Mouse (Mus musculus) left cerebral cortex, postnatal 25 days (tissue): ENCODE data around the gene Spata32. TPM values are rescaled to one million over a fixed set of nuclear protein-coding genes. Genes with fewer than 3 reads are reported as not detected.

Experiments used
- DNase-seq, 2 experiments: peaks; one replicate each; pipeline ENCODE4 v3.0.0; 2022; ENCODE audit warnings: low spot score in 2 of 2, mixed read lengths in 1 of 2
- intact Hi-C: fragments of 180-260 bp; cut with DNase I; formaldehyde crosslinking; loops from one replicate; pipeline ENCODE4 v1.15.1; 2025
- total RNA-seq, 2 experiments: library from RNA; stranded (reverse); gene quantifications; 2 replicates each; pipeline ENCODE4 v1.2.3; 2021

Gene Spata32
- 1 to 10 TPM; 1.3 to 1.4 TPM for total RNA-seq

- peak; percentile 67 to 80 for DNase-seq
- intact Hi-C loops, result loop anchor here (2.0 kb wide), 1 partner anchor 19 kb away; no protein-coding TSS in a partner anchor
Observed at GRCm38 (mm10) chr11:103217790-103218516, at the start of gene Spata32. Gene Spata32, minus strand, starts transcription at chr11:103218432.

GRCm38 (mm10) chr11:103267346-103268219 lies 49.4 kb upstream of the Spata32 start, which contains the start of gene Map3k14:
Gene Map3k14, minus strand, starts transcription at chr11:103267472.
- intact Hi-C loops, result loop anchor here (2.0 to 5.0 kb wide), 4 partner anchors 35 to 150 kb away; partner anchors contain the start of genes Fmnl1 and Hexim1

GRCm38 (mm10) chr11:103266729-103267345 lies 48.6 kb upstream of the Spata32 start:
- intact Hi-C loops, result loop anchor here (2.0 to 5.0 kb wide), 4 partner anchors 34 to 150 kb away; partner anchors contain the start of genes Fmnl1 and Hexim1
- DNase-seq, result no peak

More at GRCm38 (mm10) chr11:103267346-103268219, 49.4 kb upstream of the Spata32 start, which contains the start of gene Map3k14:
- peak; percentile 98 to 100 for DNase-seq

- intact Hi-C loops, result loop anchor here (2.0 to 5.0 kb wide), 4 partner anchors 33 to 149 kb away; partner anchors contain the start of genes Fmnl1 and Hexim1
- no peak for DNase-seq
Observed at GRCm38 (mm10) chr11:103265856-103266255, 47.6 kb upstream of the Spata32 start.

- no peak for DNase-seq
- intact Hi-C loops, result loop anchor here (5.0 kb wide), 2 partner anchors 62 to 148 kb away; partner anchors contain the start of gene Hexim1
Observed at GRCm38 (mm10) chr11:103265211-103265610, 47.0 kb upstream of the Spata32 start.

- intact Hi-C loops, result loop anchor here (5.0 kb wide), 2 partner anchors 63 to 147 kb away; partner anchors contain the start of gene Hexim1
Observed at GRCm38 (mm10) chr11:103264427-103265005, 46.3 kb upstream of the Spata32 start.

GRCm38 (mm10) chr11:103263551-103263950 lies 45.3 kb upstream of the Spata32 start:
- DNase-seq, result no peak
- intact Hi-C loops, result no loop called here

More at GRCm38 (mm10) chr11:103264427-103265005, 46.3 kb upstream of the Spata32 start:
- no peak for DNase-seq

- DNase-seq, result no peak
- intact Hi-C loops, result no loop called here
Observed at GRCm38 (mm10) chr11:103262412-103263267, 44.4 kb upstream of the Spata32 start.

GRCm38 (mm10) chr11:103261671-103262411 lies 43.6 kb upstream of the Spata32 start:
- intact Hi-C loops, result no loop called here
- no peak for DNase-seq

GRCm38 (mm10) chr11:103260515-103261192 lies 42.4 kb upstream of the Spata32 start:
- intact Hi-C loops, result no loop called here
- no peak for DNase-seq

GRCm38 (mm10) chr11:103260034-103260433 lies 41.8 kb upstream of the Spata32 start:
- no peak for DNase-seq
- intact Hi-C loops, result no loop called here

GRCm38 (mm10) chr11:103257938-103258481 lies 39.8 kb upstream of the Spata32 start:
- no peak for DNase-seq
- intact Hi-C loops, result no loop called here

GRCm38 (mm10) chr11:103253605-103254004 lies 35.4 kb upstream of the Spata32 start:
- intact Hi-C loops, result no loop called here
- no peak for DNase-seq

- no peak for DNase-seq
Observed at GRCm38 (mm10) chr11:103252380-103252779, 34.1 kb upstream of the Spata32 start.

GRCm38 (mm10) chr11:103250324-103250723 lies 32.1 kb upstream of the Spata32 start:
- no peak for DNase-seq
- intact Hi-C loops, result no loop called here

More at GRCm38 (mm10) chr11:103252380-103252779, 34.1 kb upstream of the Spata32 start:
- intact Hi-C loops, result no loop called here

GRCm38 (mm10) chr11:103249509-103249908 lies 31.3 kb upstream of the Spata32 start:
- no peak for DNase-seq
- intact Hi-C loops, result no loop called here

GRCm38 (mm10) chr11:103248837-103249236 lies 30.6 kb upstream of the Spata32 start:
- DNase-seq, result no peak
- intact Hi-C loops, result no loop called here
